23 mouse cellular contexts compared by ENCODE assay signal in genomic region chr5:22770726-22771125, GRCm38 (mm10). TPM values are rescaled to one million over a fixed set of nuclear protein-coding genes. Genes with fewer than 3 reads are reported as not detected.
DNase-seq lines count a peak whose midpoint lies in the region; ATAC-seq and TF ChIP-seq lines count a peak whose summit lies in the region.
"Had no signal": no experiment of that assay in that cellular context is flagged by ENCODE, and none has a peak within 500 bp of the region (broad histone marks: within the 10 kb centered on the region; RNA-seq: fewer than 3 reads in every experiment).

No protein-coding gene starts in this region.

- no peaks in the 10 kb centered on the region for H3K79me2 ChIP-seq in liver, adult 2 months (ENCODE audit: control insufficient read depth, insufficient read depth, low read length)

- no peaks in the 10 kb centered on the region for H3K4me1 ChIP-seq in liver, adult 2 months (ENCODE audit: control insufficient read depth, insufficient read depth, low read length)
- H3K4me1 ChIP-seq in liver, embryonic 11.5 days (replicated peaks; ENCODE audit: control insufficient read depth, insufficient read depth, low read length) = no peaks in the 10 kb centered on the region
- H3K4me1 ChIP-seq: embryonic facial prominence, embryonic 13.5 days; embryonic facial prominence, embryonic 15.5 days; forebrain, embryonic 13.5 days; forebrain, embryonic 15.5 days had no signal

- DNase-seq in cerebellum, postnatal 14 days = peak; percentile 13 to 59
- DNase-seq in cerebellum, postnatal 36 days = no peak
- peak; percentile 0 for DNase-seq in liver, adult 2 months (ENCODE audit: extremely low read depth, low read depth, low spot score)
- no peak for DNase-seq in liver, embryonic 11.5 days (ENCODE audit: low spot score)
- DNase-seq in kidney, postnatal 25 days = no peak
- DNase-seq: adrenal gland, adult 2 months; adrenal gland, postnatal 10 days; adrenal gland, postnatal 25 days; cerebellum, adult 11 months; cerebellum, adult 18-20 months; cerebellum, adult 9-10 months; cerebellum, postnatal 25 days; embryo, embryonic 11 days; forebrain, postnatal 0 days had no signal

- no peaks in the 10 kb centered on the region for H3K36me3 ChIP-seq in liver, adult 2 months (ENCODE audit: control insufficient read depth, insufficient read depth, low read length)
- H3K36me3 ChIP-seq in liver, embryonic 11.5 days (ENCODE audit: control insufficient read depth, insufficient read depth, low read length) = no peaks in the 10 kb centered on the region
- H3K36me3 ChIP-seq: embryonic facial prominence, embryonic 13.5 days; embryonic facial prominence, embryonic 15.5 days; forebrain, embryonic 15.5 days had no signal

- H3K27me3 ChIP-seq in liver, adult 2 months (ENCODE audit: control insufficient read depth, insufficient read depth, low read length) = no peaks in the 10 kb centered on the region
- no peaks in the 10 kb centered on the region for H3K27me3 ChIP-seq in liver, embryonic 11.5 days (replicated peaks; ENCODE audit: control insufficient read depth, insufficient read depth, low read length)
- H3K27me3 ChIP-seq: embryonic facial prominence, embryonic 13.5 days; embryonic facial prominence, embryonic 15.5 days; forebrain, embryonic 13.5 days; forebrain, embryonic 15.5 days had no signal

- no peak for TF ChIP-seq CTCF in liver, adult 2 months (IDR thresholded peaks at IDR 0.05; ENCODE audit: low read depth, low read length)

- 45% methylated on average over 1 of the region's 1 CpGs for WGBS in liver, adult 2 months
- WGBS in liver, embryonic 11.5 days = 38% methylated on average over 1 of the region's 1 CpGs

- no peak for TF ChIP-seq POLR2A in liver, adult 2 months (IDR thresholded peaks at IDR 0.05; ENCODE audit: extremely low read depth, insufficient read depth, low read length)

- H3K9me3 ChIP-seq in liver, embryonic 11.5 days (ENCODE audit: control insufficient read depth, low read length) = no peaks in the 10 kb centered on the region
- H3K9me3 ChIP-seq: embryonic facial prominence, embryonic 13.5 days; embryonic facial prominence, embryonic 15.5 days; forebrain, embryonic 13.5 days had no signal

- H3K9ac ChIP-seq in liver, adult 2 months (ENCODE audit: low read depth, low read length) = no peak overlapping the region
- H3K9ac ChIP-seq in liver, embryonic 11.5 days (ENCODE audit: low read depth, low read length) = no peak overlapping the region
- H3K9ac ChIP-seq: embryonic facial prominence, embryonic 13.5 days; embryonic facial prominence, embryonic 15.5 days; forebrain, embryonic 13.5 days; forebrain, embryonic 15.5 days; forebrain, postnatal 0 days had no signal

- ATAC-seq in liver, embryonic 11.5 days (replicated peaks; ENCODE audit: low FRiP score) = no peak
- ATAC-seq: forebrain, embryonic 13.5 days; forebrain, embryonic 15.5 days; forebrain, postnatal 0 days had no signal

- no peak overlapping the region for H3K27ac ChIP-seq in liver, adult 2 months (replicated peaks; ENCODE audit: insufficient read depth, low read depth, low read length)
- no peak overlapping the region for H3K27ac ChIP-seq in liver, embryonic 11.5 days (ENCODE audit: low read depth, low read length)
- H3K27ac ChIP-seq: embryonic facial prominence, embryonic 13.5 days; embryonic facial prominence, embryonic 15.5 days; forebrain, embryonic 13.5 days; forebrain, embryonic 15.5 days had no signal

- no peak overlapping the region for H3K4me2 ChIP-seq in liver, embryonic 11.5 days
- H3K4me2 ChIP-seq: embryonic facial prominence, embryonic 13.5 days; embryonic facial prominence, embryonic 15.5 days; forebrain, embryonic 13.5 days; forebrain, embryonic 15.5 days had no signal

- no peak overlapping the region for H3K4me3 ChIP-seq in liver, adult 2 months (ENCODE audit: insufficient read depth, low read depth, low read length)
- no peak overlapping the region for H3K4me3 ChIP-seq in liver, embryonic 11.5 days (ENCODE audit: low read depth, low read length)
- H3K4me3 ChIP-seq: embryonic facial prominence, embryonic 13.5 days; embryonic facial prominence, embryonic 15.5 days; erythroblast, embryonic 14.5 days; forebrain, embryonic 13.5 days; forebrain, embryonic 15.5 days had no signal

RNA-seq across cellular contexts. Expression of gene Lhfpl3, which starts 24.9 kb away (rescaled TPM):
- total RNA-seq in liver, adult 2 months (2014; rRNA removed) = 0.07 TPM in 1 of 2 replicates, not detected in the other
- polyA plus RNA-seq in liver, adult 2 months (2012; rRNA removed) = 0.02 TPM in 2 replicates
- polyA plus RNA-seq in liver, embryonic 11.5 days (2014; fragmentation: Nextera tagmentation; extraction: Ambion mirVana) = 0.57 and 0.58 TPM in 2 replicates
- total RNA-seq: common myeloid progenitor, adult 5-6 weeks; ES-E14; MEL had no signal
- polyA plus RNA-seq: C2C12; erythroblast, embryonic 14.5 days had no signal

Comparison
In these comparisons a context has a peak if more than half of its experiments do, and no peak if none do; other contexts are left out.
1. DNase-seq: peak in cerebellum, postnatal 14 days (2 of 2) and liver, adult 2 months (single experiment); none in cerebellum, postnatal 36 days (0 of 2), liver, embryonic 11.5 days (single experiment) and kidney, postnatal 25 days (0 of 2).